Mouse (Mus musculus) heart, embryonic 16.5 days (tissue): ENCODE measurements around the gene Vegfa. TPM values are rescaled to one million over a fixed set of nuclear protein-coding genes. Genes with fewer than 3 reads are reported as not detected.

ENCODE experiments used
- ATAC-seq: fragments of 200-750 bp; cut with Nextera tagmentation; replicated peaks from 2 replicates; pipeline ENCODE4 v1.8.0; 2017; ENCODE audit warnings: moderate number of reproducible peaks; ENCODE audit not compliant: insufficient read depth, low FRiP score; ENCODE audit errors: extremely low read depth
- H3K27ac ChIP-seq: fragments of 300-500 bp; sonication (generic); 2 replicates; pipeline ENCODE4 v1.5.1; 2014; ENCODE audit warnings: mild to moderate bottlenecking, low read length, control low read depth, moderate library complexity
- H3K27me3 ChIP-seq: fragments of 300-500 bp; sonication (generic); 2 replicates; pipeline ENCODE4 v1.6.1; 2014; ENCODE audit warnings: low read length, mixed read lengths; ENCODE audit not compliant: control insufficient read depth, insufficient read depth
- H3K36me3 ChIP-seq: fragments of 300-500 bp; sonication (generic); 2 replicates; pipeline ENCODE4 v1.6.1; 2014; ENCODE audit not compliant: control insufficient read depth, insufficient read depth
- H3K4me1 ChIP-seq: fragments of 300-500 bp; sonication (generic); 2 replicates; pipeline ENCODE4 v1.6.1; 2014; ENCODE audit warnings: low read length, mixed read lengths; ENCODE audit not compliant: control insufficient read depth, insufficient read depth
- H3K4me2 ChIP-seq: fragments of 300-500 bp; sonication (generic); 2 replicates; pipeline ENCODE4 v1.6.1; 2014; ENCODE audit warnings: low read depth, mild to moderate bottlenecking, control low read depth, low read length
- H3K4me3 ChIP-seq: fragments of 300-500 bp; sonication (generic); 2 replicates; pipeline ENCODE4 v1.5.1; 2014; ENCODE audit warnings: mild to moderate bottlenecking, control low read depth, low read length
- H3K9ac ChIP-seq: fragments of 300-500 bp; sonication (generic); 2 replicates; pipeline ENCODE4 v1.6.1; 2014; ENCODE audit warnings: low read length, control low read depth
- H3K9me3 ChIP-seq: fragments of 300-500 bp; sonication (generic); replicated peaks from 2 replicates; pipeline ENCODE4 v1.6.1; 2016; ENCODE audit warnings: low read length; ENCODE audit not compliant: control insufficient read depth
- WGBS: fragments of 180-500 bp; shearing (Covaris S2); extraction: QIAGEN DNeasy Blood & Tissue Kit; methylation state at CpG from one replicate; pipeline ENCODE4 v1.1.7; 2014; 5-methylcytosine and 5-hydroxymethylcytosine counted together
- polyA plus RNA-seq: library from polyadenylated mRNA; unstranded; fragments of >200 nt; fragmentation: Nextera tagmentation; extraction: Ambion mirVana; gene quantifications from 2 replicates; pipeline ENCODE4 v1.2.1, GENCODE M21; 2015

The Vegfa gene
- polyA plus RNA-seq, 1 experiment from 2014 or later = 6.4 TPM

DNA sequence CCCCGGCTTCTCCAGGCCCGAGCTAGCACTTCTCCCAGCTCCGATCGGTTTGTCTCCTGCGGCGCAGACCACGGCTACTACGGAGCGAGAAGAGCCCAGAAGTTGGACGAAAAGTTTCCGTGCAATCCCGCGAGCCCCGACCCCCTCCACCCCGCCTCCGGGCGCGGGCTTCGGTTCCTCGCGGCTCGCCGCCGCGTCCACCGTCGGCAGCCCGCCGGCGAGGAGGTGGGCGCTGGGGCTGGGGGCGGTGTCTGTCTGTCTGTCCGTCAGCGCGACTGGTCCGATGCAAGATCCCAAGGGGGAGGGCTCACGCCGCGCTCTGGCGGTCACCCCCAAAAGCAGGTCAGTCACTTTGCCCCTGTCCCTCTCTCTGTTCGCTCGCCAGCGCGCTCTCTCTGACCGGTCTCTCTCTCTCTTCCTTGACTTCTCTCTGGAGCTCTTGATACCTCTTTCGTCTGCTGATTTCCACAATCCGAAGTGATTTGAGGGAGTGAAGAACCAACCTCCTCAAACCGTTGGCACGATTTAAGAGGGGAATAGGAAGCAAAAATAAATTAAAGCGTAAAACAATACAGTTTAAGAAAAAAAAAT, 453 bp downstream of the Vegfa start:
- peak overlapping the region; percentile 96 for H3K4me3 ChIP-seq

DNA sequence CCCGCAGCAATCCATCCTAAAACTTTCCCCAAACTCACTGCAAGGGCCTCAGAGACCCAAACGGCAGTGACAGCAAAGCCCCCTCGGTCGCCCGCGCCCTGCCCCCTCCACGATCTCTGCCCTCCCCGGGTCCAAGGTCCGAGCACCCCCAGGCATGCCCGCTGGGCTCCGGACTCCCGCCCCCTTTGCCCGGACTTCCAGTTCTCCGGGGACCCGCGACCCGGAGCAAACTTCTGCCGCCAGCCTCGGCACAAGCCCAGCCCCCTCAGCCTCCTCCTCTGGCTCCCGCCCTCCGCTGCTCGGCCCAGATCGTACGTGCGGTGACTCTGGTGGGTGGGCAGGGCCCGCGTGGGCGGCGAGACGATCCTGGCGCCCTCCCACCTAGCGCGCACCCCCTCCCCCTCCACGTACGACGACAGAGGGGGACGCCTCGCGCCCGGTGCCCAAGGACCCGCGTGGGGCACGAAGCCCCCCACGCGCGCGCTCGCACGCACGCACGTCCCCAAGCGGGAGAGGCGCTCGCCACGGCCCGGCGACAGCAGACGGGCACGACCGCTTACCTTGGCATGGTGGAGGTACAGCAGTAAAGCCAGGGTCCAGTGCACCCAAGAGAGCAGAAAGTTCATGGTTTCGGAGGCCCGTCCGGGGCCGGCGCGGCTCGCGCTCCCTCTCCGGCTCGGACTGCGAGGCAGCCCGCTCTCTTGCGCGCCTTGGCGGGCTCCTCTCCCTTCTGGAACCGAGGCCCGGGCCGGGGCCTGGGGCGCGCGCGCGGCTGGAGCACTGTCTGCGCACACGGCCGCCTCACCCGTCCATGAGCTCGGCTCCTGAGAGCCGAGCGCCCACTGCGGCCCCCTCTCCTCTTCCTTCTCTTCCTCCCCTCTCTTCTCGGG, 1.2 kb downstream of the Vegfa start:
- H3K9ac ChIP-seq = peak overlapping the region; percentile 79
- under 1% methylated on average over 84 of the region's 92 CpGs for WGBS
- no peaks in the 10 kb centered on the region for H3K27me3 ChIP-seq
- no peaks in the 10 kb centered on the region for H3K36me3 ChIP-seq
- peak overlapping the region; percentile 96 for H3K4me3 ChIP-seq
- H3K4me1 ChIP-seq = peaks cover 56% of the 10 kb centered on the region
- H3K9me3 ChIP-seq = no peaks in the 10 kb centered on the region
- ATAC-seq = peak; percentile 64
- peak overlapping the region; percentile 95 for H3K4me2 ChIP-seq
- H3K27ac ChIP-seq = peak overlapping the region; percentile 87

More for the DNA sequence above, 453 bp downstream of the Vegfa start:
- H3K36me3 ChIP-seq = no peaks in the 10 kb centered on the region
- under 1% methylated on average over 50 of the region's 50 CpGs for WGBS
- H3K9me3 ChIP-seq = no peaks in the 10 kb centered on the region
- peaks cover 55% of the 10 kb centered on the region for H3K4me1 ChIP-seq
- peak overlapping the region; percentile 95 for H3K4me2 ChIP-seq
- ATAC-seq = peak; percentile 7; the same call in 1 of the 2 replicates
- H3K9ac ChIP-seq = peak overlapping the region; percentile 79
- H3K27ac ChIP-seq = peak overlapping the region; percentile 87
- no peaks in the 10 kb centered on the region for H3K27me3 ChIP-seq

DNA sequence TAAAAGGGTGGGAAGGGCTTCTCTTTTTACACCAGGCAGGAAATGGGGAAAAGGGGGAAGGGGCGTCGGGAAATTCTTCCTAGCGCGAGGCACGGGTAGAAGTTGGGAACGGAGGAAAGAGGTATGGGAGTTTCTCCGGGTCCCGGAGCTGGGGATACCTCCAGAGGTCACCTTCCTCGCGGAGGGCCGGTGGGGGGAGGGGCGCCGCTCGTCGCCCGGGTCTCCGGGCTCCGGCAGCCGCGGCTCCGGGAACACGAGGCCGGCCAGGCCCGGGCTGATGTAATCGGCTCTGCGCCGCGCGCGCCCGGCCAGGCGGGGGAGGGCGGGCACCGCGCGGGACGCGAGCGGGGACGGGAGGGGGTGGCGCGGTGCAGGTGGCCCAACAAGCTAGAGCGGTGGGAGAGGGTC, 1.8 kb downstream of the Vegfa start:
- Histone ChIP-seq H3K27me3 (no peaks in the 10 kb centered on the region), H3K4me3 (peak overlapping the region; percentile 96), H3K9ac (peak overlapping the region; percentile 79), H3K4me1 (peaks cover 60% of the 10 kb centered on the region), H3K27ac (peak overlapping the region; percentile 87), H3K36me3 (peaks cover 6% of the 10 kb centered on the region; the same call in 1 of the 2 replicates), H3K9me3 (no peaks in the 10 kb centered on the region), H3K4me2 (peak overlapping the region; percentile 95)
- under 1% methylated on average over 42 of the region's 43 CpGs for WGBS
- no peak; the same call in 1 of the 2 replicates for ATAC-seq

DNA sequence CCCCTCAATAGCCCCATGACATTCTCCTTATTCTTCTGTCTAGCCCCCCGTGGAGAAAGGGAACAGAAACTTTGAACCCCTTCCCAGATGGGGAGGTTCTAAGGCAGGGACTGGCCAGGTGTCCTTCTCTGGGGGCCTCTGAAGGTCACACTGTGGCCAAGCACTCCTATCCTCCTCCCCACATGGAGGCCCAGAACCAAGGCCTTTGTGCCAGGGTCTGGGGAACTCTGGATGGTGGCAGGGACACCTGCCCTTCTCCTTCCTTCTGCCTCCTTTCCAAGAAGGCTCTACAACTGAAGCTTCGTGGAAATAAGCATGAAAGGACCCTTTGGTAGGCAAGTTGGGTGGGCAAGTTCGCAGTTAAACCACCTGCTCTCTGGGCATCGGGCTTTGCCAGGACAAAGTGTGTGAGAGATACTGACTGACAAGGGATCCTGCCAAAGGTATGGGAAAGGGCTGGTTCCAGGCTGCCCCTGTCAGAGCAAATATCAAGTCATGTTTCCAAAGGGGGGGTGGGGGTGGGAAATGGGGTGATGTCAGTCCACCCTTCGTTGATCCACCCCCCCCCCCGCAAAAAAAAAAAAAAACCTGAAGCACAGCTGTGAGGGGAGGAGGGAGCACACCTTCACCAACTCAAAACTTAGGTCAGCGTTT, 2.5 kb downstream of the Vegfa start:
- H3K27me3 ChIP-seq = no peaks in the 10 kb centered on the region
- no peaks in the 10 kb centered on the region for H3K9me3 ChIP-seq
- H3K4me1 ChIP-seq = peaks cover 60% of the 10 kb centered on the region
- H3K4me2 ChIP-seq = peak overlapping the region; percentile 95
- ATAC-seq = no peak
- peak overlapping the region; percentile 79 for H3K9ac ChIP-seq
- 10% methylated on average over 7 of the region's 7 CpGs for WGBS
- H3K27ac ChIP-seq = peak overlapping the region; percentile 87
- H3K36me3 ChIP-seq = peaks cover 13% of the 10 kb centered on the region
- H3K4me3 ChIP-seq = peak overlapping the region; percentile 96

DNA sequence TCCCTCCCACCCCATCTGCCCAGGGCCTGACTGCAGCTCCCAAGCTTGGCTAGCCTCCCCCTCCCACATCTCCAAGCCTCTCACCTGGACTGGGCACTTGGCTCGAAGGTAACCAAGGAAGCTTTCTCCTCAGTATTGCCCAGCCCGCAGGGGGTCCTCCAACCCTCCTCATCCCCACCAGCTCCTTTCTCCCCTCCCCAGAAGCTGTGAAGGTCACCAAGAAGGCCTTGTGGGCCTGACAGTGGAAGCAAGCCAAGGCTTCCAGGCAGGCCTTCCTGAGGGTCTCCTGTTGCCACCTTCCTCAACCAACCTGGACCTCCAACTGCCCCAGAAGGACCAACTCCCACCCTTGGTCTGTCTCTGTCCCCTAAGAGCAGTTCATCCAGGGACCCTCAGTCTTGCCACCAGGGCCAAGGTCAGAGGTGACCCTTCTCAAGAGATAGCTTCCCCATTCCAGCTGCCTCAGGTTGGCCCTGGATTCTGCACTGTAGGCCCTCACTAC, 3.1 kb downstream of the Vegfa start:
- Histone ChIP-seq H3K36me3 (peaks cover 18% of the 10 kb centered on the region), H3K9ac (peak overlapping the region; percentile 79), H3K4me3 (peak overlapping the region; percentile 96), H3K9me3 (no peaks in the 10 kb centered on the region), H3K4me1 (peaks cover 56% of the 10 kb centered on the region), H3K27me3 (no peaks in the 10 kb centered on the region), H3K27ac (peak overlapping the region; percentile 87), H3K4me2 (peak overlapping the region; percentile 95)
- no peak for ATAC-seq
- 26% methylated on average over 2 of the region's 2 CpGs for WGBS

DNA sequence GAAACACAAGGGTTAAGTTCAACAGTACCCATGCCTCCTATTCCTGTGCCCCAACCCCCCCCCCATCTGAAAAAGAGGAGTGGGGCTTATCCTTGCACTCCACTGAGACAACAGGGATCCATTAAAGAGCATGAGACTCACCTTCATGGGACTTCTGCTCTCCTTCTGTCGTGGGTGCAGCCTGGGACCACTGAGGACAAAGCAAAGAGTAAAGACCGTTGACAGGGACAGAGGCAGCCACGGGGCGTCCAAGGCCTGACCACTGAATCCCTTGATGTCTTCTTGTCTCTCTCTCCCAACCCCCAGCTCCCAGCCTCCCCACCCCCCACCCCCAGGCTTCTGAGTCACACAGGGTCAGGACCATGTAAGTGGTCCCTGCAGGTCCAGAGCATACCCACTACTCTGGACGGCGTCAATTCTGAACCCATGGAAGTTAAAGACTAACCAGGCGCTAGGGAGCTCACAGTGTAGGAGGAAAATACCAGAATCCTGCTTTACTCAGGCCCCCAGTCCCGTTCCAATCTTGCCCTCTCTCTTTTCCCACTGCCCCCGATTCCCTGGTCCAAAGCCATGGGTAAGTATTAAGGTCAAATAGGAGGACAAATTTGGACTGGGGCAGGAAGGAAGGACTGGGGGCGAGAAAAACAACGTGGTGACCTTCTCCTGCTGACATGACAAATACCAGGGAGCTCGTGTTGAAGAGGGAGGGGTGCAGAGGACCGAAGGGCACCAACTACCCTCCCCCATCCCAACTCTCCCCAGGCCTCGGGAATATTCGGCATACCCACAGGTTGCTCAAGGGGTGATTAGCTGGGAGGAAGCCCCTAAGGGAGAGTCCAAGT, 3.7 kb downstream of the Vegfa start:
- Histone ChIP-seq H3K4me3 (peak overlapping the region; percentile 96), H3K4me1 (peaks cover 51% of the 10 kb centered on the region), H3K27me3 (no peaks in the 10 kb centered on the region), H3K36me3 (peaks cover 25% of the 10 kb centered on the region), H3K27ac (peak overlapping the region; percentile 87), H3K9me3 (no peaks in the 10 kb centered on the region), H3K4me2 (peak overlapping the region; percentile 95), H3K9ac (peak overlapping the region; percentile 79)
- no peak for ATAC-seq
- WGBS = 18% methylated on average over 15 of the region's 15 CpGs

DNA sequence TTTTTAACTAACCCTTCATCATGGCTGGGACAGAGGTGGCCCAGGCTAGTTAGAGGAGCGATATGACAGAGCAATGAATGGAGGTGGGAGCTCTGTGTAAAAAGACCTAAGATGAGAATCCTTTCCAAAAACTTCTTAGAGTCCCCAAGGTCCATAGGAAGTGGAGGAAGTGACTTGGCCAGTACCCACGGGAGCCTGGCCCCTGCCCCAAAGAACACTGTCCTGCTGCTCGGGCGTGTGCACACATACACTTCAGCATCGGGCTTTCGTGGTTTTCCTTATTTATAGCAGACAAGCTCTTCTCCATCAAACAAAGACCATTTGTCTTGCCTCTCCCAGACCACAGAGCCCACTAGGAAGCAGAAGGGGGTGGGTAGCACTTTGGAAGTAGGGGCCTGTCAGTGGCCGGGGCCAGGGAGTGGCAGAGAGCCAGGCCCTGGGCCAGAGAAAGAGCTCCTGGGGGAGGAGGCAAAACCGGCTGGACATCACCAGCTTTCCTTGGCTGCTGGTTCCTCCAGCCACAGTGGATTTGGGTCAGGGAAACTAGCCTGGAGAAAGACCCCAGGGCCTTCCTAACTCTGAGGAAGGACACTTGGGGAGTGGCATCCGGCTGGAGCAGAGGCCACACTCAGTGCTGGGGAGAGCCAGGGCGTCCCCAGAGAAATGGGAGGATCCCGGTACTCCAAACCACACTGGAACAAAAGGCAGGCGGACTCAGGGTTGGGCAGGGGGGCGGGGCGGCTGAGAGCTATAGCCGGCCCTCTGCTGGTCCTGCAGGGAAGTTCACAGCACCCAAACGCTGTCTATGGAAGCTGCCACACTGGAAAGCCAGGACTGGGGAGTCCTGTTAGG, 4.9 kb downstream of the Vegfa start:
- Histone ChIP-seq H3K36me3 (peaks cover 37% of the 10 kb centered on the region), H3K9ac (peak overlapping the region; percentile 79)
- peak; percentile 11; the same call in 1 of the 2 replicates for ATAC-seq

More for the DNA sequence above, 4.9 kb downstream of the Vegfa start:
- 13% methylated on average over 16 of the region's 16 CpGs for WGBS
- Histone ChIP-seq H3K4me1 (peaks cover 52% of the 10 kb centered on the region), H3K4me3 (peak overlapping the region; percentile 96), H3K27ac (peak overlapping the region; percentile 87), H3K27me3 (no peaks in the 10 kb centered on the region), H3K9me3 (no peaks in the 10 kb centered on the region), H3K4me2 (peak overlapping the region; percentile 95)
